Mouse (Mus musculus) layer of hippocampus, adult 8-10 months (tissue): ENCODE measurements around the gene 2310079G19Rik. TPM values are rescaled to one million over a fixed set of nuclear protein-coding genes. Genes with fewer than 3 reads are reported as not detected.

Experiments used
- DNase-seq, 2 experiments: peaks; one replicate each; pipeline ENCODE4 v3.0.0; 2022; ENCODE audit warnings: low spot score in 2 of 2
- total RNA-seq, 4 experiments: library from RNA; stranded (reverse); gene quantifications; 2 replicates each; pipeline ENCODE4 v1.2.4; 2022

2310079G19Rik gene
- total RNA-seq = not detected

DNA sequence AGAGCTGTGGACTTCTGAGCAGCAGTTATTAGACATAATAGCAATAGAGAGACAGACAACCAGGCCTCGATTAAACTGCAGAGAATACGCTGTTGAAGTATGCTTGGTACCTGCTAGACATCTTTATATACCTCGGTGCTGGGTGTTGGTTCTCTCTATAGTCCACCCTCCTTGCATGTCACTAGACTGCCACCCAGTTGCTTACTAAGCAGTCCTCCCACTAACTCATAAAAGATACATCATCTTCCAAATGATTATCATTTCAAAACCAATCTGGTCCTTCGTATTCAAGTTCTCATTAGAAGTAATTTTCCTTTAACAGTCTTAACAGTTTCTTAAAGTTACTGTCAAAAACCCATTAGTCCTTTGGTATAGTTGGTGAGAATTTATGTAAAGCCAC lies at the start of gene 2310079G19Rik:
Gene 2310079G19Rik (minus strand): TSS at position 101 of the 400 bp plus-strand sequence.
- DNase-seq = no peak

DNA sequence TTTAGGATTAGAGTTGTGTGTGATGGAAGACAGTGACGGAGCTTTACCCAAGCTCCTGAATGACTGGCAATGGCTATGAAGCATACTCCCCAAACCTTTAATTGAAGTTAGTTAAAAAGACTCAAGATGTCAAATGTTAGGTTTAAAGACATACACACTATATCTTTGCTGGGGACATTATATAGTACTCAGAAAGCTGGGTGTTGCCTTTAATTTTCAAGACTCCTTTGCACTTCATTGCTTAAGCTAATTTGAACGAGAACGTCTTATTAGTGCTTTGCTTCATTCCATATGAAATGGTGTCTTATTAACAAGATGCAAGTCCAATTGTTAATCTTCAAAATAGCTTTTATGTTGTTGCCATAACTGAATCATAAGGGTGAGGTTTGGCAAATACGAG lies 44.1 kb upstream of the 2310079G19Rik start, which contains the start of gene Krtap27-1:
Gene Krtap27-1 (minus strand): TSS at position 101 of the 400 bp plus-strand sequence.
- DNase-seq = no peak

DNA sequence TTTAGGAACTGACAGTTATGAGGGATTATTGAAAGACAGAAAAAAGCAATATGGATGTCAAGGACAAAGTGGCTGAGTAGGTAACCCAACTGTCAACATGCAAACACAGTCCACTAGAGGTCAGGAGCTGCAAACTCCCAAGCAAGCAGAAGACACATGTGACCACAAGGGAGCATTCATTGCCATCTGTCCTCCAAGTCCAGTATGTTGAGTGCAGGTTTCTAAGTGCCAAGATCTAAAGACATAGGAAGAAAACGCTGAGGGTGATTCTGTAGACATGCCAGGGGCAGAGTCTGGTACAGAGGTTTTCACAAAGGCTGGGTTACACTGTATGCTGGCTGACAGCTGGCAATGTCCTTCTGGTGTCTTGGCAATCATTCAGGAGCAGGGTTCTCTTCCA lies 30.0 kb upstream of the 2310079G19Rik start:
- DNase-seq = no peak

DNA sequence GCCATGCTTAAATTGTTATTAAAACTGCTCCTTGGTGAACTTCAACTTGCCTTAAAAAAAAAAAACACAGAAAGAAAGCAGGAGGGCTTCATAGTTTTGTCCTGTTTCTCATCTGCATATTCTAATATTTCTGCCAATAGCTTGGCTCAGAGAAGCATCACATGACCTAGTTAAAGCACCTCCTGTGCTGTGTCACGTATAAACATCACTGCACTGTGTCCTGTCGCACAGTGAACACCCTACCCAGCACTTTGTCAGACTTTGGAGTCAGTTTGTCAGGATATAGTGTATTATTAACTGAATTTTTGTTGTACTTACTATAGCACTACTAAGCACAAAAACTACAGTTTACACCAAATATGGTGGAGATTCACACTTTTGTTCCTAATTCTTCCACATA lies 24.5 kb upstream of the 2310079G19Rik start:
- DNase-seq = no peak

DNA sequence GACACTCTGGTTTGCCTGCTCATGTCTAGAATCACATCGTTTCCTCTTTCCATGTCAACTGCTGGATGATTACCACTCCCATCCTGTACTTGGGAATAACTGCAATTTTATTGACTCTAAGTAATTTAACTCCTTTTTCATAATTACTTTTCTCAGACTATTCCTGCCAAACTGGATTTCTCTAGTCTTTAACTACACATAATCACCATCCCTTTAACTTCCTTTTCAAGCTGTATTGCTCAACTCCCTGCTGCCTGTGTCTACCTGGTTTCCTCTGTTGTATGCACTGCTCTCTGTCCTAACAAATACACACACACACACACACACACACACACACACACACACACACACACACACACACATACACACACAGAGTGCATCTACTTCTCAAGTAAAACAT lies 23.6 kb upstream of the 2310079G19Rik start:
- no peak for DNase-seq

DNA sequence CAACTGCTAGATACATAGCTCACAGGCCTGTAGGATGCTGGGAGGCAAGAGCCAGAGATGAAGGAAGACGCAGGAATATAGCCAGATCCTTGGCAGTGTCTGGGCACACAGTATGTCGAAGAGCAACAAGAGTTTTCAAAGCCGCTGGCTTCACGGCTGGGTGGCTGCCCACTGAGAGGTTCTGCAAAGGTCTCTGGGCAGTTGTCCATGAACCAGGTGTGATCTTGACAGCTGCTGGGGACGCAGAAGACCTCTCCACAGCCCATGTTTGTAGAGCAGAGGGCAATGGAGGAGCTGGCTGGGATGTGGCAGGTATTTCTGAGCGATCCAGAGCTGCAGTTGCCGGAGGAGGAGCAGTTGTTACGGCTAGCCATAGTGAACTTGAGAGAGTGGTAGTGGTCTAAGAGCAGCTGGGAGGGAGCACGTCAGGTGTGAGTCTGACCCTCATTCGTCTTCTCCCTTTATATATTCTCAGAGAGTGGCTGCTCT lies 19.9 kb upstream of the 2310079G19Rik start, which contains the start of gene Krtap26-1:
Gene Krtap26-1 (minus strand): TSS at position 439 of the 489 bp plus-strand sequence.
- no peak for DNase-seq

DNA sequence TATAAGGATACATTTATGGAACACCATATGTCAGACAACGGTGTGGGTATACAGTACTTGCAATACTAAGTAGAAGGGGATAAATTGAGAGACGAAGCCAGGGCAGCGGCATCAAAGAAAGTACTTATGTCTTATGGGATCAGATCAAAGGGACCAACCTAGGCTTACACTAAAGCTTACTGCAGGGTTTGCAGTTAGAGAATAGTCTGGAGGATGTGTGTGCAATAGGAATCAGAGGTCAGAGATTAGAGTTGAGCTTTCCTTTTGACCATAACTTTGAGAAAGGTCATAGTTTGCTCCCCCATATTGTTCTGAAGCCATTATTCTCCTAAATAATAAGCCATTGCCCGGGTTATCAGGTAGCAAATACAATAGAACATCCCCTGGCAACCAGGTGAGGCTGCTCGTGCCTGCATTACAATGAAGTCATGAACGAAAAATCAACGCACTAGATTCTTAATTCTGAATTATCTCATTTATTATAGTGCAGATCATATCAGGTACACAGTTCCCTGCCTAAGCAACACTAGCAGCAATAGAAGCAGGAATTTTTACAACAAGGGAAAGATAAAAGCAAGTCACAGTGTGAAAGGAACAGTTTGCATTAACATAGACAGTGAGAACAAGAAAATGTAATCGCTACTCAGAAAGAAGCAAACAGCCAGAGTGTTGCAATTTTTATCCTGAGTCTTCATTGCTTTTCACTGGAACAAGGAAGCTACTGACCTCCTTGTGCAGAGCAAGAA lies 19.1 kb upstream of the 2310079G19Rik start:
- DNase-seq = no peak

DNA sequence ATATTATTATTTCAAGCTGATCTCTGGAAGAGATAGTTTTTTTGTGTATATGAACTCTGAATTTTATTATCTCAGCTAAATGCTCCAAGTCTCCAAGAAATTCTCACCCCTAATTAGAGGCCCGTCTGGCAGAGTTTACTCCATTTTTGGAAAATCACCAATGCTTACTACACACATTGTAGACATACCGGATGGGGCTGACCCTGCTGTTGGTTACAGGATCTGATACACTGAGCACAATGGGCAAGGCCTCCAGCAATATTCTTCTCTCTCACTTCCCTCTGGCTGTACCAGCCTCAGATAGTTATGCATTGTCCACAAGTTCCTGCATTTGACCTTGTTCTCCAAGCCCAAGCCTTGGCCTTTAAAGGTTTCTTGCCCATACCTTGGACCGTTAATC lies 12.6 kb upstream of the 2310079G19Rik start:
- DNase-seq = no peak

DNA sequence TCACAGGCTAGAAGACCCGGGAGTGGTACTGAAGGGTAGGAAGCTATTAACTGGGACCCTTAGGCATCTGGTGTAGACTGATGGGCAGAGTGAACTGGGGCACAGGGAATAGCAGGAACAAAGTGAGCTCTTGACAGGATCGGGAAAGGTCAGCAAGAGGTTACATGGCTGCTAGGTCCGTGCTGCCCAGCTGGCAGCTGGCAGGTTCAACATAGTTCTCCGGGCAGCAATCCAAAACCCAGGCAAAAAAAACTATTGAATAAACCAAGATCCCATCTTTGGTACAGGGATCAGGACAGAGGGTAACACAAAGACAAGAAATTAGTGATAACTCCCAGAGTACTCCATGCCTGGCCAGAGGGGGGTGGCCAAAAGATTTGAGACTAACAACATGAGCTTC lies 7.7 kb upstream of the 2310079G19Rik start:
- no peak for DNase-seq

DNA sequence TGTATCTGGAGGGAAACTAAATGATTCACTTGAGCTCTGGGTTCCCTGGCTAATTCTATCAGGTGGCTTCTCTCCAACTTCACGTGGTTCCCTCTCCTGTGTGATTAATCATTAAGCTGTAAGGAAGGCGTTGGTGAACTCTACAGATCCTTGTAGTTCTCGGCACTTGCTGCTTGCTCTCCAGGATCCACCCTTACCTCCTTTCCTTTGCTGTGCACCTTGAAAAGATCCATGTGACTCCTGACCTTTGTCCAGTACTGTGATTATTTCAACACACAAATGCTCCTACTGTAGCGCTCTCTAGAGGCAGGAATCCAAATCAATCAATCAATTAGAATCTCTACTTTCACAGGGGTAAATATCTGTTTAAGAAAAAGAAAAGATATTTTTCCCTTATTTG lies 4.0 kb upstream of the 2310079G19Rik start:
- no peak for DNase-seq

DNA sequence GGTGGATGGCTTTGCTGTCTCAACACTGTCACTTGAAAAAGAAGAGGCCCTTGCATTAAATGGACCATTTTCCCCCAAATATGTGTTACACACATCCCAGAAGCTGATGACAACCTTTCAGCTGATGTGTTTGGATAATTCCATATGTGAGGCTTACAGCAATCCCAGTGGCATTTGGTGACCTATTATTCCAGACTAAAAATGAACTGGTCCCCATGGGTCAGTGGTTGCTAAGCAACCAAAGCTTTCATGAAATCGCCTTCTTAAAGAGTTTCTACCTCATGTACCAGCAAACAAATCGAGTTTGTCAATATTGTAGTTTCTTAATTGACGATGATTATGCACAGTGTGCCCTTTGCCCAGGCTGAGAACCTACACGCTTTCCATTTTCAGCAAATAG lies 14.8 kb downstream of the 2310079G19Rik start:
- DNase-seq = no peak

DNA sequence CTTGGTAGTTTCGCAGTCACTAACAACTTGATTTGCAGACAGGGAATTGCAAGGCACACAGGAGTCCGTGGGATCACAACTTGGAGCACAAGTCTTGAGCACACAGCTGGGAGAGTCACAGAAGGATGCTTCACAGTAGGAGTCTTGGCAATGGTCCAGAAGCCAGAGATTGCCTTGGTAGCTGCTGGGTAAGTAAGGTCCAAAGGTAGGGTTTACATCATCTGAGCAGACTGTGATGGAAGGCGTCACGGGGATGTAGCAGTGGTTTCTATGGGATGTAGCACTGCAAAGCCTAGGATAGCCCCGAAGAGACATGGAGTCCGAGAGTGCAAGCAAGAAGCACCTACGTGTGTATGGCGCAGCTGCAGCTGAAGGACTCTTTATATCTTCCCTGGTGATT lies 15.5 kb downstream of the 2310079G19Rik start, which contains the start of gene Krtap24-1:
Gene Krtap24-1 (minus strand): TSS at position 358 of the 400 bp plus-strand sequence.
- DNase-seq = no peak

DNA sequence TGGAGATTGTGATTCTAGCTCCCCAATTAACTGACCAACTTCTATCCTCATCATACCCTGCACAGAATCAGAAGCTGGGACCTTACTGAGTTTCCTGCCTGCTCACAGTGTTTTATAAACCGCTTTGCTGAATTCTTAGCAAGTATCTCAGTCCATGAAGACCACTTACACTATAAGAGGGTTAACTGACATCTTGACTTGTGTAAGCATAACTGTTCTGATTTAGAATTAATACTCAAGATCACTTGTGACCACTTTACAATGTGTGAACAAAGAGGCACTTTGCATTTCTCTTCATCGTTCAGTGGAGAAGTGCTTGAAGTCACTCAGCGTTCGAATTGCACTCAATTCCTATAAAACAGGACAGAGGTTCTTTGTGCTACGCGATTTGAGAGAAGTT lies 22.9 kb downstream of the 2310079G19Rik start:
- no peak for DNase-seq

DNA sequence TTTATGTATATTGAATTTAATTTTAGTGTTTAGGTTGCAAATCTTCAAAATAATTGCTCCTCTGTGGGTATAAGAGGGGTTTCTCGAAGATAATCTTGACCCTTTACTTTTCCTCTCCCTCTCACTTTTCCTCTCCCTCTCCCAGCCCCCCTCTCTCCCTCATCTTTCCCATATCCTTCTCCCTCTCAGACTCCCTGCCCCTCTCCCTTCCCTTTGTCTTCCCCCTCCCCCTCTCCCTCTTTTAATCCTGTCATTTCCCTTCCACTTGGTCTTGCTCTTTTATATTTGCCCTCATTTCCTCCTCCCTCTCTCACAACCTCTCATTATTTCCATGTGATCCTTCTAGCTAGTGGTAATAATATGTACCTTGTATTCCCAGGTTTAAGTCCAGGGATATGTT lies 25.0 kb downstream of the 2310079G19Rik start:
- DNase-seq = no peak

DNA sequence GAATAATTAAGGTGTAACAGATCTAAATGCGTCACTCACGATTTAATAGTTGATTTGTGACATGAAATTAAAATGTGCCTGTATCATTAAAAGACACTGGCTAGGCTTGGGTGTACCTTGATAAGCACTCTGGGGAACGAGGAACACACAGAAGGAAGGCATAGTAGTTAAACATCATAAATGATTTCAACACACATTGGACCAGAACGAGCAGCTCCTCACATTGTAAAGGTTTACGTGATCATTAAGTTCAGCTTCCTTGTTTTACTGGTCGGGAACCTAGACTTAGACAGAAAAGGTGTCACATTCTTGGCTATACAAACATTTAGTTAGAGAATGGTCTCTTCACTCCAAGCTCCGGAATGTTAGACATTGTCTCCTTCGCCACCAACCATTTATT lies 27.2 kb downstream of the 2310079G19Rik start:
- no peak for DNase-seq

DNA sequence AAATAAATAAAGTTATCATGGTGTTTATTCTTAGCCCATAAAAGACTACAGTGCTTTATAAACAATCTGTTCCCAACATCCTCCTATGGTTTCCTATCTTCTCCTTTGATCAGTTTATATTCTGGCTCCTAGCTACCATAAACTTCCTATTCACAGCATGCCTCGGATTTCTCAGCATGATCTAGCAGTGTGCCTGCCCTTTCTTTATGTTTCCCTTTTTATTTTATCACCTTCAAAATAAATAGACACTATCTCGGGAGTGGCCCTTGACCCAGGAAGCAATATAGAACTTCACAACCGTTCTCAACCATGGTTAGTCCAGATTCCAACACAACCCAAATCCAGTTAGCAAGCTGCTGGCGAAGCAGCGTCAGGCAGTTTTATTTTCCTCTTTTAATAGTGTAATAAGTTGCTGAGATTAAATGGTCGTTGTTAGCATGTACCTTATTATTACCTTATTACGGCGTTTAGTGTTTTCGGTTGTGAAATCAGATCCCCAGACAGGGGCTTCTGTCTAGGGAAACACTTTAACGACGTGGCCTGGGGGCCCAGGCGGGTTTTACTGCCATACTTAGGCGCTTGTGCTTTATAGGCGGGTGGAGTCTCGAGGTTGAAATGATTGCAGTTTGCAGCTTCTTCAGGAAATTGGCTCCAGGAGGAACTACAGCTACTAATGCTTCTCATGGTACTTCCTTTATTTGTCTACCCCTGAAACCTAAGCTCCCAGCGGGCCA lies 27.8 kb downstream of the 2310079G19Rik start:
- DNase-seq = no peak

DNA sequence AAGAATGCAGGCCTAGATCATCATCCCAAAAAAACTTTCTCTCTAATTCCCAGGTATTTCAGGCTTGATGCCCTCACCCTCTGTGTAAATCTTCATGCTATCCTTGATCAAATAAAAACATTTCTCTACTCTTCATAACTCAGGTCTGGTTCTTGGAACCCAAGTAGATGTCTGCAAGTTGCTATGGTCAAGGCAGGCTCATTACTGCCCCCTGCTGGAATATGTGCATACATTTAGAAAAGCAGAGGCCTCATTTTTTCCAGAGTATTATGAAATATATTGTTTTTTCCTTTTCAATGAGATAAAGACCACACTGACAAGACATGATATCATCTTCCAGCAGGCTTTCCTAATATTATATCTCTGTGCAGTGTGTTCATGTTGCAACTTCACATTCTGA lies 34.7 kb downstream of the 2310079G19Rik start:
- no peak for DNase-seq

DNA sequence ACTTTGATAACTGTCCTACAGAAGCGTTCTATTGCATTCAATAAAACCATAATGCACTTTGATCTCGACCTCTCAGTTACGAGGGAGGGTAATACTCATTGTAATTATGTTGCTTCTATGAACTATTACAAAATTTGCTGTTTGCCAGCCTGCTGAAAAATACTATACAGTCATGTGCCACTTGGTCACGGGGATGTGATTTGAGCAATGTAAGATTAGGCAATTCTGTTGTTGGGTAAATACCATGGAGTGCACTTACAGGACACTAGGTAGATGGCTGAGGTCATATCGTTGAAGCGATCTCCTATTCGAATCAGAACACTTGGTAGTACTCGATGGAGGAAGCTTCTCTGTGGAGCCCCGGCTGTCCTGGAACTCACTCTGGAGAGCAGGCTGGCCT lies 44.1 kb downstream of the 2310079G19Rik start:
- DNase-seq = no peak
